Mouse (Mus musculus) hindbrain, embryonic 15.5 days (tissue): Measurements from ENCODE around the gene Rnf141. TPM values are rescaled to one million over a fixed set of nuclear protein-coding genes. Genes with fewer than 3 reads are reported as not detected.
A peak's percentile ranks its signal among the peaks of the same experiment; 100 is the strongest.

Experiments
- ATAC-seq: fragments of 200-750 bp; cut with Nextera tagmentation; 2 replicates; pipeline ENCODE4 v1.8.0; 2017; ENCODE audit warnings: low read depth, moderate number of reproducible peaks, moderate TSS enrichment; ENCODE audit not compliant: low FRiP score
- H3K27ac ChIP-seq: fragments of 300-500 bp; sonication (generic); replicated peaks from 2 replicates; pipeline ENCODE4 v1.5.1; 2015; ENCODE audit warnings: mild to moderate bottlenecking, inconsistent platforms
- H3K27me3 ChIP-seq: fragments of 300-500 bp; sonication (generic); 2 replicates; pipeline ENCODE4 v1.6.1; 2015; ENCODE audit warnings: control low read depth, inconsistent platforms
- H3K36me3 ChIP-seq: fragments of 300-500 bp; sonication (generic); 2 replicates; pipeline ENCODE4 v1.6.1; 2015; ENCODE audit warnings: control low read depth, inconsistent platforms
- H3K4me1 ChIP-seq: fragments of 300-500 bp; sonication (generic); replicated peaks from 2 replicates; pipeline ENCODE4 v1.6.1; 2015; ENCODE audit warnings: control low read depth, inconsistent platforms
- H3K4me2 ChIP-seq: fragments of 300-500 bp; sonication (generic); 2 replicates; pipeline ENCODE4 v1.6.1; 2015; ENCODE audit warnings: moderate library complexity, mild to moderate bottlenecking, inconsistent platforms
- H3K4me3 ChIP-seq: fragments of 300-500 bp; sonication (generic); 2 replicates; pipeline ENCODE4 v1.5.1; 2015; ENCODE audit warnings: mild to moderate bottlenecking, inconsistent platforms
- H3K9ac ChIP-seq: fragments of 300-500 bp; sonication (generic); 2 replicates; pipeline ENCODE4 v1.6.1; 2015; ENCODE audit warnings: inconsistent platforms
- H3K9me3 ChIP-seq: fragments of 300-500 bp; sonication (generic); 2 replicates; pipeline ENCODE4 v1.6.1; 2016; ENCODE audit warnings: control low read depth, inconsistent platforms
- WGBS: fragments of 180-500 bp; shearing (Covaris S2); methylation state at CpG from one replicate; pipeline ENCODE4 v1.1.7; 2015; 5-methylcytosine and 5-hydroxymethylcytosine counted together
- polyA plus RNA-seq: library from polyadenylated mRNA; unstranded; fragments of >200 nt; fragmentation: Nextera tagmentation; extraction: Ambion mirVana; gene quantifications from 2 replicates; pipeline ENCODE4 v1.2.1, GENCODE M21; 2015

Rnf141 gene
- 37.9 and 39.8 TPM in 2 replicates for polyA plus RNA-seq

GRCm38 (mm10) chr7:110843916-110844874 lies at the start of gene Rnf141:
Gene Rnf141, minus strand, starts transcription at chr7:110844457.
- WGBS = under 1% methylated on average over 42 of the region's 42 CpGs
- Histone ChIP-seq H3K4me3 (peak within 1 kb of the TSS; percentile 80), H3K27ac (peak within 1 kb of the TSS; percentile 90)

DNA sequence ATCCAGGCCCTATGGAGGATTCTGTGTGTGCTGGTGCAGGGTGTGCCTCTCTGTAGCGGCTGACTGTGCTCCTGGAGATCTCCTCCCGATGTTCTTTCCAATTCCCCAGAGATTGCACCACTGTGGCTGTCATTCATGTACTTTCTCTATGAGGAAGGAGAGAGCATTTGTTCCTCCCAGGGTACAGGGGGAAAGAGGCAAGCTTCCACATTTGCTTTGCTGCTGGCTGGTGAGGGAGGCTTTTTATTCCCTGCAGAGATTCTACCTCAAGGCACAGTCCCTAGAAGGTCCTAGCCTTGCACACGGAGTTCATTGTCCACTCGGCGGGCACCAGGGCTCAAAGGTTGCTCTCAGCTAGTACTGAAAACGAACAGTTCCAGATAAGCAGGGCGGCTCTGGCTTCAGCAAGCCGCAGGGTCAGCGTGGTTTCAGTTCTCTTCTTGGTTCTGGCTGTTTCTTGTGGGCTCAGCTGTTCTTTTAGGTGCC lies 47.3 kb upstream of the Rnf141 start:
- Histone ChIP-seq H3K9ac (no peak overlapping the region), H3K9me3 (no peaks in the 10 kb centered on the region), H3K4me3 (no peak overlapping the region), H3K36me3 (no peaks in the 10 kb centered on the region), H3K4me2 (no peak overlapping the region), H3K27me3 (no peaks in the 10 kb centered on the region), H3K4me1 (no peaks in the 10 kb centered on the region), H3K27ac (no peak overlapping the region)
- 80% methylated on average over 9 of the region's 9 CpGs for WGBS
- no peak for ATAC-seq

More at GRCm38 (mm10) chr7:110843916-110844874, at the start of gene Rnf141:
- ATAC-seq = peak; percentile 96
- Histone ChIP-seq H3K4me1 (peaks cover 6% of the 10 kb centered on the region), H3K27me3 (no peaks in the 10 kb centered on the region), H3K9me3 (no peaks in the 10 kb centered on the region), H3K36me3 (no peaks in the 10 kb centered on the region), H3K9ac (peak within 1 kb of the TSS; percentile 88), H3K4me2 (peak within 1 kb of the TSS; percentile 80)

DNA sequence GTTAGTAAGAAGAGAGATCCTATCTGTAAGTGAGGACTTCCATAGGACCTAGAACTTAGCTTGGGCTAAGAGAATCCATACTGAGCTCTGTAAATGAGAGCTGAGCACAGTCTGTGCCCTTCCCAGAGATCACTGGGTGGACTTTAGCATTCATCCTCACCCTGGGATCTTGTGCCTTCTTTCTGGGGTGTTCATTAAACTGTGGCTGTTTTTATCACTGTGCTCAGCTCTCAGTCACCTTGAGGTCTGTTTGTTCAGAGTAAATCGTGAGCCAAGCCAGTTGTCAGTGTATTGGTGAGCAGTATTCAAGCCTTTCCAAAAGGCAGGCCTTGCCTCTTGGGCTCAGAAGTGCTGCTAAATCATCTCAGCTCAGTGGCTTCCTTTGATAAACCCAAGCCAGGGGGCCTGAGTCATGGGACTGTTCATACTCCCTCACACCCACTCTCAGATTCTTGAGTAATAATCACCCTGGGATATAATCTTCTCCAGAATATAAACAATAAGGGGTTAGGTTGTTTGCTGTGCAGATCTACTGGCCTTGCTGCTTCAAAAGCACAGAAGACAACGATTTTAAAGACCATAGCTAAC lies 37.6 kb upstream of the Rnf141 start:
- Histone ChIP-seq H3K9ac (no peak overlapping the region), H3K27me3 (no peaks in the 10 kb centered on the region)

GRCm38 (mm10) chr7:110878028-110878427 lies 33.8 kb upstream of the Rnf141 start:
- no peak overlapping the region for H3K4me2 ChIP-seq
- no peak overlapping the region for H3K27ac ChIP-seq
- no peaks in the 10 kb centered on the region for H3K9me3 ChIP-seq
- H3K4me1 ChIP-seq = no peaks in the 10 kb centered on the region
- H3K4me3 ChIP-seq = no peak overlapping the region
- no peak for ATAC-seq
- 89% methylated on average over 4 of the region's 4 CpGs for WGBS
- H3K36me3 ChIP-seq = no peaks in the 10 kb centered on the region
- H3K27me3 ChIP-seq = no peaks in the 10 kb centered on the region
- no peak overlapping the region for H3K9ac ChIP-seq

More for the DNA sequence above, 37.6 kb upstream of the Rnf141 start:
- Histone ChIP-seq H3K4me1 (no peaks in the 10 kb centered on the region), H3K9me3 (no peaks in the 10 kb centered on the region), H3K4me2 (no peak overlapping the region), H3K4me3 (no peak overlapping the region), H3K36me3 (no peaks in the 10 kb centered on the region), H3K27ac (no peak overlapping the region)
- ATAC-seq = no peak
- 78% methylated on average over 2 of the region's 2 CpGs for WGBS

DNA sequence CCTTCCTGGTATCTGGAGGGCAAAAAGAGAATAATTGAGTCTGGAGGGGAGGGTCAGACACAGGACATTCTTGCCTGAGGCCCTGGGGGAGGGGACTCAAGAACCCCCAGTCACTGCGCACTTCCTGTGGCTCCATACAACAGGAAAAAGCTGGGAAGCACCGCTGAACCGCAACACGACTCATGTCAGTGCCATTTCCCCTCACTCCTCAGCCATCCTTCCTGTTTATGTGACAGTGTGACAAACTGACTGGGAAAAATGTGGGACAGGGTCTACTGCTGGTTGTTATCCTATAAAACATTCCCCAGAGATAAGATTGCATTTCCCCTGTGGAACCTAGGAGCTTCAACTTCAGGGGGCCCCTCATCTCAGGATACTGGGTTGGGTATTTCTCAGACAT lies 32.7 kb upstream of the Rnf141 start:
- Histone ChIP-seq H3K9me3 (no peaks in the 10 kb centered on the region), H3K27me3 (no peaks in the 10 kb centered on the region), H3K4me2 (no peak overlapping the region), H3K27ac (no peak overlapping the region), H3K9ac (no peak overlapping the region), H3K36me3 (no peaks in the 10 kb centered on the region), H3K4me3 (no peak overlapping the region), H3K4me1 (no peaks in the 10 kb centered on the region)
- WGBS = 90% methylated on average over 4 of the region's 4 CpGs
- ATAC-seq = no peak

DNA sequence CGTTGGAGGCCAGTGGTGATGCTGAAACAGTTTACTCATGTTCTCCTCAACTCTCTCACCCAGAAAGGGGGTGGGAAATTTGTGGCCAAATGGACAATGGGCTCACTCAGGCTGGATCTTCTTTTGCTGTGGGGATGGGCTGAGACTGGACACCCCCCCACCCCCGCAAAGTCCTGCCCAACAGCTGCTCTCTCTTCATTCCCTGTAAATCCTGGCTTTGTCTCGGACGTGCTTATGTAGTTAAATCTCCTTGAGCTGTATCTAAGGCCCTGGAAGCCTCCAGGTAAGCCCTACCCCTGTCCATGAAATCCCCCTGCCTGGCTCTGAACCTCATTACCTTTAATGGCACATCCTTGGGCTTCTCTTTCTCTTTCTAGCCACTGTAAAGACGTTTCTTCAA lies 24.6 kb upstream of the Rnf141 start:
- Histone ChIP-seq H3K4me3 (no peak overlapping the region), H3K9ac (no peak overlapping the region), H3K27ac (no peak overlapping the region), H3K27me3 (no peaks in the 10 kb centered on the region), H3K4me1 (0 out of 2 replicates have a peak, but pooled peaks cover 3% of the 10 kb centered on the region), H3K9me3 (no peaks in the 10 kb centered on the region), H3K4me2 (no peak overlapping the region), H3K36me3 (no peaks in the 10 kb centered on the region)
- ATAC-seq = no peak
- 83% methylated on average over 5 of the region's 5 CpGs for WGBS

GRCm38 (mm10) chr7:110867116-110867515 lies 22.9 kb upstream of the Rnf141 start:
- Histone ChIP-seq H3K9me3 (no peaks in the 10 kb centered on the region), H3K27ac (no peak overlapping the region), H3K4me3 (no peak overlapping the region), H3K9ac (no peak overlapping the region), H3K36me3 (no peaks in the 10 kb centered on the region), H3K4me1 (0 out of 2 replicates have a peak, but pooled peaks cover 6% of the 10 kb centered on the region), H3K27me3 (no peaks in the 10 kb centered on the region), H3K4me2 (no peak overlapping the region)
- no peak for ATAC-seq
- WGBS = 94% methylated on average over 6 of the region's 6 CpGs

GRCm38 (mm10) chr7:110866021-110866420 lies 21.8 kb upstream of the Rnf141 start:
- no peak overlapping the region for H3K4me2 ChIP-seq
- H3K9ac ChIP-seq = no peak overlapping the region
- H3K36me3 ChIP-seq = no peaks in the 10 kb centered on the region
- no peaks in the 10 kb centered on the region for H3K9me3 ChIP-seq
- H3K4me1 ChIP-seq = 0 out of 2 replicates have a peak, but pooled peaks cover 6% of the 10 kb centered on the region
- 99% methylated on average over 3 of the region's 3 CpGs for WGBS
- H3K27me3 ChIP-seq = no peaks in the 10 kb centered on the region
- no peak overlapping the region for H3K4me3 ChIP-seq
- H3K27ac ChIP-seq = no peak overlapping the region
- ATAC-seq = no peak

DNA sequence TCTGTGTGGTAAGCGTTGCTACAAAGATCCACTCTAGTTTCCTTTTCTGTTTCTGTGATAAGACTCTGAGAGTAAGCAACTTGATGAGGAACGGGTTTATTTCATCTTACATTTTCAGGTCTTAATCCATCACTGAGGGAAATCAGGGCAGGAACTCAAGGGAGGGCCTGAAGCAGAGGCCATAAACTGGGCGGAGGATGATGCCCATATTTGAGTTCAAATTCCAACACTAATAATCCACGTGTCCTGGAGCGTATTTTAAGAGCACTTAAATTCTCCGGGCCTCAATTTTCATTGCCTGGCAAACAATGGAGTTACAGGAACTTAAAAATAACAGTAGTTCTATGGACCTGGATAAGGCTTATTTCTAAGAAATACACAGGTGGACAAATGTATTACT lies 21.3 kb upstream of the Rnf141 start:
- Histone ChIP-seq H3K36me3 (no peaks in the 10 kb centered on the region), H3K4me2 (no peak overlapping the region), H3K9me3 (no peaks in the 10 kb centered on the region), H3K4me3 (no peak overlapping the region), H3K9ac (no peak overlapping the region), H3K27ac (no peak overlapping the region), H3K27me3 (no peaks in the 10 kb centered on the region), H3K4me1 (0 out of 2 replicates have a peak, but pooled peaks cover 6% of the 10 kb centered on the region)
- WGBS = 87% methylated on average over 6 of the region's 6 CpGs
- ATAC-seq = no peak

GRCm38 (mm10) chr7:110865038-110865437 lies 20.8 kb upstream of the Rnf141 start:
- Histone ChIP-seq H3K27me3 (no peaks in the 10 kb centered on the region), H3K4me3 (no peak overlapping the region), H3K27ac (no peak overlapping the region), H3K36me3 (no peaks in the 10 kb centered on the region), H3K9ac (no peak overlapping the region), H3K4me1 (0 out of 2 replicates have a peak, but pooled peaks cover 6% of the 10 kb centered on the region), H3K4me2 (no peak overlapping the region), H3K9me3 (no peaks in the 10 kb centered on the region)
- 56% methylated on average over 10 of the region's 10 CpGs for WGBS
- ATAC-seq = peak; percentile 56; the same call in 1 of the 2 replicates

GRCm38 (mm10) chr7:110862751-110863289 lies 18.6 kb upstream of the Rnf141 start, which contains the start of gene Lyve1:
Gene Lyve1, minus strand, starts transcription at chr7:110863239.
- Histone ChIP-seq H3K9me3 (no peaks in the 10 kb centered on the region), H3K4me3 (no peak within 1 kb of the TSS), H3K4me2 (no peak within 1 kb of the TSS), H3K27ac (no peak within 1 kb of the TSS), H3K4me1 (0 out of 2 replicates have a peak, but pooled peaks cover 6% of the 10 kb centered on the region), H3K27me3 (no peaks in the 10 kb centered on the region), H3K36me3 (no peaks in the 10 kb centered on the region), H3K9ac (no peak within 1 kb of the TSS)
- ATAC-seq = no peak
- 65% methylated on average over 12 of the region's 12 CpGs for WGBS

GRCm38 (mm10) chr7:110860129-110860528 lies 15.9 kb upstream of the Rnf141 start:
- Histone ChIP-seq H3K9me3 (no peaks in the 10 kb centered on the region), H3K27ac (no peak overlapping the region), H3K36me3 (no peaks in the 10 kb centered on the region), H3K4me1 (0 out of 2 replicates have a peak, but pooled peaks cover 6% of the 10 kb centered on the region), H3K4me2 (no peak overlapping the region), H3K27me3 (no peaks in the 10 kb centered on the region), H3K9ac (no peak overlapping the region), H3K4me3 (no peak overlapping the region)
- no peak for ATAC-seq
- WGBS = 79% methylated on average over 5 of the region's 5 CpGs
